6 mouse cellular contexts compared by ENCODE assay signal in genomic region chr16:32992158-32992557, GRCm38 (mm10).
"Had no signal": no experiment of that assay in that cellular context is flagged by ENCODE, and none has a peak within 500 bp of the region (broad histone marks: within the 10 kb centered on the region; RNA-seq: fewer than 3 reads in every experiment).

No protein-coding gene starts in this region.

- DNase-seq: kidney, adult 18-20 months; kidney, postnatal 10 days; lung, embryonic 14.5 days; lung, postnatal 10 days; lung, postnatal 4 days; thymus, postnatal 36 days had no signal
